Mouse (Mus musculus) ZHBTc4 (cell line): Measurements from ENCODE around the gene 4930568D16Rik.
A peak's percentile ranks its signal among the peaks of the same experiment; 100 is the strongest.

Source experiments
- DNase-seq: peaks from one replicate; pipeline ENCODE4 v3.0.0-alpha.2; 2011; ENCODE audit warnings: low read depth, low spot score

4930568D16Rik gene

GRCm38 (mm10) chr2:35367629-35368028, at the start of gene 4930568D16Rik:
Gene 4930568D16Rik, minus strand, starts transcription at chr2:35367729.
- DNase-seq, result no peak

GRCm38 (mm10) chr2:35417231-35417630, 49.7 kb upstream of the 4930568D16Rik start:
- DNase-seq, result no peak

GRCm38 (mm10) chr2:35416473-35416872, 48.9 kb upstream of the 4930568D16Rik start:
- no peak for DNase-seq

GRCm38 (mm10) chr2:35412810-35413209, 45.3 kb upstream of the 4930568D16Rik start:
- no peak for DNase-seq

- DNase-seq, result no peak
These were observed 44.7 kb upstream of the 4930568D16Rik start for GRCm38 (mm10) chr2:35412246-35412645.

GRCm38 (mm10) chr2:35411640-35412190, 44.2 kb upstream of the 4930568D16Rik start:
- no peak for DNase-seq

GRCm38 (mm10) chr2:35409466-35409865, 41.9 kb upstream of the 4930568D16Rik start:
- DNase-seq, result no peak

GRCm38 (mm10) chr2:35408409-35409110, 41.0 kb upstream of the 4930568D16Rik start:
- no peak for DNase-seq

- no peak for DNase-seq
These were observed 40.3 kb upstream of the 4930568D16Rik start for GRCm38 (mm10) chr2:35407878-35408277.

- DNase-seq, result no peak
These were observed 39.7 kb upstream of the 4930568D16Rik start for GRCm38 (mm10) chr2:35407266-35407665.

- DNase-seq, result no peak
These were observed 39.1 kb upstream of the 4930568D16Rik start for GRCm38 (mm10) chr2:35406611-35407010.

GRCm38 (mm10) chr2:35402391-35402790, 34.9 kb upstream of the 4930568D16Rik start:
- DNase-seq, result no peak

GRCm38 (mm10) chr2:35400739-35401138, 33.2 kb upstream of the 4930568D16Rik start:
- DNase-seq, result no peak

- DNase-seq, result peak; percentile 12
These were observed 30.8 kb upstream of the 4930568D16Rik start for GRCm38 (mm10) chr2:35398184-35398828.

GRCm38 (mm10) chr2:35397590-35398173, 30.2 kb upstream of the 4930568D16Rik start:
- peak; percentile 73 for DNase-seq

GRCm38 (mm10) chr2:35397096-35397495, 29.6 kb upstream of the 4930568D16Rik start, which contains the start of gene 4930402F06Rik:
Gene 4930402F06Rik, minus strand, starts transcription at chr2:35397175.
- no peak for DNase-seq

- no peak for DNase-seq
These were observed 17.9 kb upstream of the 4930568D16Rik start for GRCm38 (mm10) chr2:35385441-35385871.

GRCm38 (mm10) chr2:35379306-35379705, 11.8 kb upstream of the 4930568D16Rik start:
- no peak for DNase-seq

- no peak for DNase-seq
These were observed 10.1 kb upstream of the 4930568D16Rik start for GRCm38 (mm10) chr2:35377600-35377999.

- peak; percentile 47 for DNase-seq
These were observed 5.5 kb upstream of the 4930568D16Rik start for GRCm38 (mm10) chr2:35373003-35373402.

GRCm38 (mm10) chr2:35370686-35371085, 3.2 kb upstream of the 4930568D16Rik start:
- DNase-seq, result peak; percentile 67

GRCm38 (mm10) chr2:35349184-35349583, 18.3 kb downstream of the 4930568D16Rik start:
- peak; percentile 30 for DNase-seq
